Mouse (Mus musculus) urinary bladder, adult 2 months (tissue): Measurements from ENCODE around the gene Gpr27. TPM values are rescaled to one million over a fixed set of nuclear protein-coding genes. Genes with fewer than 3 reads are reported as not detected.

ENCODE experiments used
- DNase-seq: peaks from one replicate; pipeline ENCODE4 v3.0.0; 2022; ENCODE audit warnings: low spot score
- polyA plus RNA-seq: library from polyadenylated mRNA; depleted of rRNA; stranded (reverse); fragments of >200 nt; gene quantifications from 2 replicates; pipeline ENCODE4 v1.2.3, GENCODE M21; 2012

Gpr27 gene
- polyA plus RNA-seq, 1 experiment = 4.2 TPM

DNA sequence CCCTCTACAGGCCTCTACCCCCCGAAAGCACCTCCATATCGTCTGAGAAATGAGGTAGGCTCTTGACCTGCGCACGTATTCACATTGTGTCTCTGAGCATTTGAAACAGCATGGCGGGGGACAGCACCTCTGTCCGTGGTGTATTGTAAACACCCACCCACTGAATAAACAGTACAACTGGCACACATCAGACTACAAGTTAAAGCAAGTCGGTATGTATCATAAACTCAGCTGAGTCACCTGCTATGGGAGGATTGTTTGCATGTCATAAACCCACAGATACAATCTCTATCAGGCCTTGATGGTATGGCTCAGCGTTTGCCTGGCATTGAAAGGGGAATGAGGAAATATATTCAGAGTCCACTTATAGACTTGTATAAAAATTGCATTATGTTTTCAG, 15.2 kb upstream of the Gpr27 start:
- no peak for DNase-seq

DNA sequence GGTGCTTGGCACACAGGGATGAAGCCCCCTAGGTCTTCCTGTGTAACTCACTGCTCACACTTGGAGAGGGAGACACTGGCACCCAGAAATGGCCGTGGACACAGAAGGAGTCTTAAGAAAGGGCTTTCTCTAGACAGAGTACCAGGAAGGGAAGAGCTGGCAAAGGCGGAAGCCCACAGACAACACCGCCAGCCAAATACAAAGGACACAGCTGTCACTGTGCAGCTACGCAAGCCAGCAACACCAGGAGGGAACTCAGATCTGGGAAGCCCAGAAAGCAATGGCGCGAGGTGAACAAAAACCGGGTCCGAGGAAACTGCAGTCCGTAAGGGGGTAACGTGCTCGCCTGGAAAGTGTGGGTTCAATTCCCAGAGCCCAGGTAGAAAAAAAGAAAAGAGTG, 14.4 kb upstream of the Gpr27 start:
- no peak for DNase-seq

DNA sequence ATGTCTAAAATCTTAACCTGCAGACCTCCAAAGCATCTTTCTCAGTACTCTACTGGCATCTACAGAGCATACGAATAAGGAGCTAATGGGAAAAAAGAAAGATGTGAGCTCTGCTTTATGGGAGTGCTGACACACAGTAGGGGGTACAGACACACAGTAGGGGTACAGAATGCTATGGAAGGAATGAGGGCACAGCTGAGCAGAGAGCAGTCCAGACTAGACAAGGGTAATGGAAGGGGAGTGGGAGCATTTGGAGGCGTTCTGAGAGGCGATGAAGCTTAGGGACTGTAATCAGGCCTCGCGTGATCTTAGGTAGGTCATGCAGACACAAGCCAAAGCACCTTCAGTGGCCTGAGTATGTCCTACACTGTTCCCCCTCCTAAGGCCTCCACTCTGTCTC, 8.5 kb upstream of the Gpr27 start:
- DNase-seq = no peak

DNA sequence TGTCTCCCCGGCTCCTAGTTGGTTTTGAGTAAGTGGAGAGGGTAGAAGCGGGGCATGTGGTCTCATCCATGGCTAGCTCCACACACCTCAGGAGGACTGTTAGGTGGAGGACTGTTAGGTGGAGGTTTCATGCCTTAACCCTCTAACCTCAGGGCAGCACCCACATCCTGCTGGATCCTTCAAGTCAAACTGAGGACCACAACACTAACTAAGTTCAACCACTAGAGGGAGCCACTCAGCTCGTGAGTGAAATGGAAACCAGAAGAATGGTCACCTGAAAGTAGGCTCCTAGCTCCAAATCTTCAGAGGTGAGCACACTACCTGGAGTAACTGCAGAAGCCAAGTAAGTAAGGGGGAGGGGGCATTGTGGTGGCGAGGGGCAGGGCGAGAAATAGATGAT, 7.6 kb upstream of the Gpr27 start:
- DNase-seq = no peak

DNA sequence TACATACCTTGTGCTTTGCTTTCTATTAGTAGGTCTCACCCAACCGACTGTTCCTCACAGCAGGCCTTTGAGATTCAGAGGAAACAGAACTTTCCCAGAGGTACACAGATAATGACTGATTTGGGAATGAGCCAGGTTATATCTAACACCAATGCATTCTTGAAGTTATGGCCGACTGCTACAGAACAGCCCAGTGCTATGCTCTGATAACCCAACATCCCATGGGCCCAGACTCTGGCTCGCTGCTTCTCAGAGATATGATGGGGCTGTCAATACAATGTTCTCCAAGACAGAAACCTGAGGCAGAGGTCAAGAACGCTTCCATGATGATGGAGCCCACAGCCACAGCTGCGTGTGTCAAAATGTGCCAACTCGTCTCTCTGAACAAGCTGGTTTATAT, 4.0 kb upstream of the Gpr27 start:
- DNase-seq = no peak

DNA sequence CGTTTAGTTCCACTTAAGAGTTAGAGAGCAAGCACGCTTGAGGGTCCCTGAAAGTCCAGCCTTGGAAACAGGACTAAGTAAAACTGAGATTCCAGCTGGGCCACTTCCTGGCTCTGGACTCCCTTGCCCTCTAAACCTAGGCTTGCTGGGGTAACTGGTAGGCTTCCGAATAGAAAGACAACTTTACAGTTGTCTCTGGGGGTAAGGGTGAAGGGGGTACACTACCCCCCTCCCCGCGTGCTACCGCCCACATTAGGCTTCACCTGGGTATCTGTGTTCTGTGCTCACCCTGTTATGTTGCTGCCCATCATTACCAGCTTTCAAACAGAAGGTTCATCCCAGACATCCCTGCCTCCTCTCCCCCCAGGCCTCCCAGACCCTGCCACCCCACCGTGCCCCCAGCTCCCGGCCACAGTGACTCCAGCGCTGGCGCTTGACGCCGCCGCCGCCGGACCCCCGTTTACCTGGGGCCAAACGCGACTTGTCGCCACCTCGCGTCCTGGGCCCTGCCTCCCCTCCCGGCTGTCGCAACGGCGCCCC, 743 bp upstream of the Gpr27 start:
- DNase-seq = no peak

DNA sequence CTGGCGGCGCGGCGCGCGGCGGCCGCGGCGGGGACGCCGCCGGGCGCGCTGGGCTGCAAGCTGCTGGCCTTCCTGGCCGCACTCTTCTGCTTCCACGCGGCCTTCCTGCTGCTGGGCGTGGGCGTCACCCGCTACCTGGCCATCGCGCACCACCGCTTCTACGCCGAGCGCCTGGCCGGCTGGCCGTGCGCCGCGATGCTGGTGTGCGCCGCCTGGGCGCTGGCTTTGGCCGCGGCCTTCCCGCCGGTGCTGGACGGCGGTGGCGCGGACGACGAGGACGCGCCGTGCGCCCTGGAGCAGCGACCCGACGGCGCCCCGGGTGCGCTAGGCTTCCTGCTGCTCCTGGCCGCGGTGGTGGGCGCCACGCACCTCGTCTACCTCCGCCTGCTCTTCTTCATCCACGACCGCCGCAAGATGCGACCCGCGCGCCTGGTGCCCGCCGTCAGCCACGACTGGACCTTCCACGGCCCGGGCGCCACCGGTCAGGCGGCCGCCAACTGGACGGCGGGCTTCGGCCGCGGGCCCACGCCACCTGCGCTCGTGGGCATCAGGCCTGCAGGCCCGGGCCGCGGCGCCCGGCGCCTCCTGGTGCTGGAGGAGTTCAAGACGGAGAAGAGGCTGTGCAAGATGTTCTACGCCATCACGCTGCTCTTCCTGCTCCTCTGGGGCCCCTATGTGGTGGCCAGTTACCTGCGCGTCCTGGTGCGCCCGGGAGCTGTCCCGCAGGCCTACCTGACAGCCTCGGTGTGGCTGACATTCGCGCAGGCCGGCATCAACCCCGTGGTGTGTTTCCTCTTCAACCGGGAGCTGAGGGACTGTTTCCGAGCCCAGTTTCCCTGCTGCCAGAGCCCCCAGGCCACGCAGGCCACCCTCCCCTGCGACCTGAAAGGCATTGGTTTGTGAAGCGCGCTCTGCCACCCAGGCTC, 700 bp downstream of the Gpr27 start:
- peak; percentile 29 for DNase-seq

DNA sequence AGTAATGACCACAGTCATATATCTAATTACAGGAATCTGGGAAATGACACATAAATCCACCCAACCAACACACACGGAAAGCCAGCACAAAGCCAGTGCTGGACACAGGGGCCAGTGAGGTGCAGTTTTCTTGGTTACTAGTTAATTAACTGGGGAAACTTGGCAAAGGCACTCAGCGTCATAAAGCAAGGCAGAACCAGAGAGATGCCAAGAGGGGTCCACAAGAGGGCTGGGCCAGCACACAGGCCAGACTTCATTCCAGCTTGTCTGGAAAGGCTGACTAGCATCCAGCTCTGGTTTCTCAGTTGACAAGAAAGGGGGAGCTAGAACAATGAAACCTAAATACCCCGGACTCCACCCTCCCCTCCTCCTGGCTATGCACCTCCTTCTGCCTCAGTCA, 8.0 kb downstream of the Gpr27 start:
- DNase-seq = no peak

DNA sequence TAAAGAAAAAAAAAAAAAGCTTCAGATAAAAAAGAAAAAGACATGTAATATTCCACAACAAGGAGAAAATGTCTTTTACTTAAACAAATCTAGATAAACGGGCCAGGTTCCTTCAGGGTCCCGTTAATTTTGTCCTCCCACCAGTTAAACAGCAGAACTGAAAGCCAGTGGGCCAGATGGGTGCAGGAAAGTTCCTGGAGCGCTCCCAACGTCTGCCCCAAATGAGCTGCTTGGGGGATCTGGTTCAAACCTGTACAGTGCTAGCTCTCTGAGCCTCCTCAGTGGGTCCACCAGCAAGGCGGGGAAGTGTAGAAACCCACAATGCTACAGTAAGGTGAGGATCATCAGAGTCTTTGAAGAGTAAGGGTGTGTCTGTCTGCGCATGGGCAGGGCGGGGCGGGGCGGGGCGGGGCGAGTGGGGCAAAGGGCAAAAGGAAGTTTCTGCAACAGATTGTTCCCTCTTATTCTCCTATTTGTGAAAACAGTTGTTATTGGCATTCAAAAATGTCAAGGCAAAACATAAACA, 19.2 kb downstream of the Gpr27 start:
- DNase-seq = no peak

DNA sequence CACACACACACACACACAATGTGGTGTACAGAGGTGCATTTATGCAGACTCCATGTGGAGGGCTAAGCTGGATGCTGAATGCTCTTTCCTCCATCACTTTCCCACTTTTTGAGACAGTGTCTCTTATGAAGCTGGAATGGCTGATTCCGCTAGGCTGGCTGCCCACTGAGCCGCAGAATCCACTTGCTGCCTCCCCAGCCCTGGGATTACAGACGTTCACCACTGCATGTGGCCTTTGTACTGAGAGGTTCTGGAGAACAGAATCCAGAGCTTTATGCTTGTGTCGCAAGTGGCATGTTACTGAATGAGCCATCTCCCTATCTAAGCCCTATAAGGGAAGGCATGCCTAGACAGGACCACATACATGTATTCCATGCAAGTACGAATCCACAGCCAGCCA, 20.8 kb downstream of the Gpr27 start:
- DNase-seq = no peak

DNA sequence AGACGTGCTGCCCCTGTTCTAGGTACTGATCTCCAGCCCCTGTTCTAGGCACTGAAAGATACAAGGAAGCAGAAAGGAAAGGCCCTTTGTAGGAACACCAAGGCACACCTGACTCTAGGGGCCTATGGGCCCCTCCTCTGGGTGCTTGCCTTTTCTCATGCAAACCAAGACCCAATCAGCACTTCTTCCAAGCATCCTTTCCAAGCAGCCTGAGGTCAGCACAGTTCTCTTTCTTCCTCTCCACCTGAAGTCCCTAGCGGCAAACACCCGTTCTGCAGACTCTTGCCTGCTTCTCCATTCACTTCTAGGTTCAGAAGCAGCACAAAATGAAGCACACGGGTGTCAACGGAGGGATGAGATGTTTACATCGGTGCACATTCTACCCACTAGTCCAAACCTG, 22.7 kb downstream of the Gpr27 start:
- no peak for DNase-seq

DNA sequence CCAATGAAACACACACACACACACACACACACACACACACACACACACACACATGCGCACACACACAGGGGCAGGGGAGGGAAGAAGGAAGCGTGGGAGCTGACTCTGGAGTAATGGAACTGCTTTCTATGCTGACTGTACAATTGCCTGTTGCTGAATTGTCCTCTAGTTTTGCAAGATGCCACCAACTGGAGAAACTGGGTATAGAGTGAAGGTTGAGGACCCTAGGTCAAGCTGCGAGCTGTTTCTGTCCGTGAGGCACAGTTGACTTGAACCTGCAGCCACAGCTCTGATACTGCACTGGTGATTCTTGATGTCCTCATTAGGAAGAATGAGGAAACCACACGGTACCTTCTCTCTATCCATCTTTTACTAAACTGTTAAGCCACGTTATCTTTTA, 23.4 kb downstream of the Gpr27 start:
- no peak for DNase-seq

DNA sequence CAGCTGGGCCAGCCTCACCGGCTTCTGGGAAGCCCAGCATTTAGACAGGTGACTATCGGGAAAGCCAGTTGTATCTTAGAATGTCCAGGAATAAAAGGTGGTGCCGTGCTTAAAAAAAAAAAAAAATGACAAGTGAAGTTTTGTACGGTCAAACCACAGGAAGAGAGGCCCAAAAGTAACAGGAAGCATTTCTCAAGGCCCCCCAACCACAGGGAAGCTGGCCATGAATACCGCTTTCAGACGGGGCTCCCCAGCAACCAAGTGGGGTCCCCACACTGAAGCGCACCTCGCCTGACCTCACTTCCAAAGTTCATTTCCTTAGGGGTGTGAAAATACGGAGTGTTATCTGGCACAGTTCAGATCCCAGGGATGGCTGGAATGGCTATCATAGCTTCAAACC, 28.6 kb downstream of the Gpr27 start:
- no peak for DNase-seq

DNA sequence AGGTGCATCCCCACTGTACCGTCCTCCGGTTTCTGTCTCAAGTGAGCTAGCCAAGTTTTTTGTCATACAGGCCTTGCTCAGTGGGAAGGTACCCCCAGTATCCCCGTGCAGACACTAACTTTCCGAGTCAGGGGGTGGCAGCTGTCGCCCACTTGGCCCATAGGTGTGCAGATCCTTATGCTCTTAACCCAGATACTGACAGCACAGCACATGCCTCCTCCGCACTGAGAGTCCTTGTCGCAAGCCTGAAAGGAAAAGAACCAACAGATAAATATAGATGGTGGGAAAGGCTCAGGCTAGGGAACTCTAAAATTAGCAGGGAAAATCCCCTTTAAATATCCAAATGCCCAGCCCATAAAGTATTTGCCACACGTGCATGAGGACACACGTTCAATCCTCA, 29.9 kb downstream of the Gpr27 start:
- DNase-seq = no peak

DNA sequence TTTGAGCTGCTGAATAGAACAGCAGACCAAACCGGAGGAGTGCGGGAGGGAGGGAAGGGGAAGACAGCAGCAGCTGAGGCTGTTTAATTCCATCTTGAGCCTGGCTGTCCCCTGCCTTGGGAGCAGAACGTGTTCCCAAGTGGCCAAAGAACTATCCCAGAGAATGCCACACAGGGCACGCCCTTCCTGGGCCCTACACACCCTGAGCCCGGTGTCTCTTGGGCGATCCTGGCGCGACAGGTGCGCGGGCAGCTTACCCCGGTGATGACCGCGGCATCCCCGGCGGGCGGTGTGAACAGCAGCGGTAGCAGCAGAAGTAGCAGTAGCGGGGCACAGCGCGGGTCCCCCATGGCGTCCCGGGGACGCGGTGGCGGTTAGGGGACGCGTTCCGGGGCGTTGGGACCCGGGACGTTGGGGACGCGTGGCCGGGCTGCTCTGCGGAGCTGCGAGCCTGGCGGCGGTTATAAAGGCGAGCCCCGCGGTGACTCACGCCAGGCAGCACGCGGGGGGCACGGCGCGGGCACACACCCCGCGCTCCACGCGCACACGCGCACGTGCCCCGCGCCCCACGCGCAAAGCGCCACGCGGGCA, 33.6 kb downstream of the Gpr27 start, which contains the start of gene Prok2:
Prok2 (minus strand) TSS at position 422 of the 591 bp plus-strand sequence.
- peak; percentile 24 for DNase-seq

DNA sequence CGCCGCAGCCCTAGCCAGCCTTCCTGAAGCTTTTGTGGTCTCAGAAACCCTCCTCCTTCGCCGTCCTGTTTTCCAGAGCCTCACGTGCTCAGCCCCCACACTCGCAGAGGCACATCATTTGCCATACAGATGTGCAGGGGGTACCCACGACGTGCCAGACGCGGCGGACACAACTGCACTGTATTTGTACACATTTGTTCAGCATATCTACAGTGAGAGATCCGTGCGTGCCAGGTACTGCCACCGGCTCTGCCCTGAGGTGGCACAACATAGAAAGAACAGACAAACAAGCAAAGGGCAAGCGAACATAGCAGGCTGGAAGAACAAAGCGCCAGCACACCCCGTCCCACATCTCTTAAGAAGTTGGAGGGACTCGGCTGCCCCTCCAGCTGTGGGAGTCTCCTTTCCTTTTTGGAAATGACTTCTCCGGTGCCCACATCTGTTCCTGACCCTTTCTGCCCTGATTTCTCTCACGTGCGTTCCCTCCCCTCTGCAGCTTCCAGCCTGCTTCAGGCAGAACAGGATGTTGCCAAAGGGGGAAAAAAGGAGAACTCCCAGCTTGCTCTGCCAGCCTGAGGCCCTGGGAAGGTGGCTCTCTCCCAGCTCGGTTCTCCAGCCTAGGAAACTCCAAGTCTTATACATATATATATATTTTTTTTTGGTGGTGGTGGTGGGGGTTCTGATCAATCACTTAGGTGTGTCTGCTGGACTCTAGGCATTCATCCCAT, 34.3 kb downstream of the Gpr27 start:
- no peak for DNase-seq

DNA sequence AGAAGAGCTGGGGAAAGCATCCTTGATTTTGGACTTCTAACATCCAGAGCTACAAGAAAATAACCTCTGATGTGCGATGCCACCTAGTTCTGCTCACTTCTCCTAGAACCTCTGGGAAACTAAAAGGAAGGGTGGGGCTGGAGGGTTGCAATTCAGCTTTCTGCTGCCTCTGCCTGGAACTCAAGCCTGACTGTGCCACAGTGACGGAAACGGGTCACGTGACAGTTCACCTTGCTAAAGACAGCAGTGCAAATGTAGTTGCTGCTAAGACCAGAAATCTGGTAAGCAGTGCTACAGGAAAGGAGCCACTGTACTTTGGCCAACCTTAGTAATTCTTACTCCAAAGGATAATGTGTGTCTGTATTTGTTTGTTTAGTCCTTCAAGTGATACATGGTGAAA, 37.4 kb downstream of the Gpr27 start:
- no peak for DNase-seq

DNA sequence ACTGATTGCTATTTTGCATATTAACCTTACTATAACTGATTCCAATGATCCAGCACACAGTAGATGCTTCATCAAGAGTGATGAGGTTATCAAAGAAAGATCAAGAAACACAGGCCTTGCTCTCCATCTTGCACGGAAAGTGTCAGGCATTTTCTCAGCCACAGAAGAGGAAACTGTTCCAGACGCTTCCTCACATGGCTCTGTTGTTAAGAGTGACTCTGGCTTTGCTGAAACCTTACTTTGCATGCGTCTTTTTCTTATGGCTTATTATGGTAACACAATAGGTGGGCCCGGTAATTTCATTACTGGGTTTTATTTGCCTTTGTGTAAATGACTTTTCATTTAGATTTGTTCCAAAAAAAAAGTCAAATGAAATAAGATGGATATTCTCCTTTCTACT, 39.4 kb downstream of the Gpr27 start:
- no peak for DNase-seq

DNA sequence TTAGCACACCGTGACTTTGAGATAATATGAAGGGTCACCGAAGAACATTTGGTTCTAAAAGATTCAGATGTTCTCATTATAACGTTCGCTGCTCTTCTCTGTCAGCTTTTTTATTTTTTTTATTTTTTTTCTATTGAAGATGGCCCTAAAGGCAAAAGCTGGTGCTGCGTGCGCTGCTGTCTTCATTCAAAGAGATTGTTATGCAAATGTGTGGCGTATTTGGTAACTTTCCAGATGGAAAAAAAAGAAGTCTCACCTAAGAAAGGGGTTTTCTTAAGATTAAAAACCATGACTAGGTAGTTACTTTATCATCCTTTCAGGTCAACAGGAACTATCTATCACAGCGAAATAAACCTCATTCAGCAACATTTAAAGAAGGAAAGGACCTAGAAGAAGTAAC, 40.2 kb downstream of the Gpr27 start:
- no peak for DNase-seq

DNA sequence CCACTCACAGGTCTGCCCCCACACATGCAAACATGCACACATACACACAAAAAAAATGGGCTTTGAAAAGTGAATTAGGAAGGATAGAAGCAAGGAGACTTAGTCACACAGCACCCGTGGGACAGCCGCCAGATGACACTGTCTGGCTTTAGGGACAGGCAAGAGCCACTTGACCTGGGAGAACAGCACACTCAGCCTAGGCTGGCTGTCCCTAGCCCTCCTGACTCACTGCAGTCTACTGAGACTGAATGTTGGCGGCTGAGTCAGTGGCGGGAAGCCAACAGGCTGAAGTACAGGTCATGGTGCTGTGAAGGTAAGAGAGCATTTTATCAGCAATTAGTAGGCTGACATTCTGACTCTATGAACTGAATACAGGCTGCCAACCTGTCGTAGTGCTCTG, 42.2 kb downstream of the Gpr27 start:
- no peak for DNase-seq

DNA sequence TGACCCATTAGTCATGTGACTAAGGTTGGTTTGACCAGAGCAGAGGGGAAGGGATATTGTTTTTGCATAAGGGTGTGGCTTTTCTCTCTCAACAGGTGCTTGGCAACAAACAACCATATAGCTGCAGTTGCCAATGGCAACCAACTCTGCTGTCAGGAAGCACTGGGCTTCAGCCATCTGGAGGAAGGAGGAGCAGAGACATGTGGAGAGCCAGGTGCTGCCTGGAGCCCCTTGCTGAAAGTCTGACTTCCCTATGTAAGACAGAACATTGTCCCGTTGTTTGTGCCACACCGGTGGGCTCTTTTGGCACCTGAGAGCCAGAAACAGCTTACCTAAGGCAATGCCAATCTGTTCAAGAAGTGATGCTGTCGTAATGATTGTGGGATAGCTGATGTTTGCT, 50.4 kb downstream of the Gpr27 start:
- no peak for DNase-seq
